Mouse (Mus musculus): Measurements from ENCODE around the gene 1110004F10Rik.

- TF ChIP-seq POLR2A (IDR thresholded peaks at IDR 0.05; ENCODE audit: control insufficient read depth, low read depth, low read length) (no peak), CTCF (IDR thresholded peaks at IDR 0.05; ENCODE audit: control insufficient read depth, insufficient read depth, insufficient replicate concordance, low read depth, low read length) (no peak)
Measured at GRCm38 (mm10) chr7:116033371-116034241, 5.6 kb upstream of the 1110004F10Rik start.

Measured in testis, adult 2 months (tissue).